ENCODE assay signal across 8 mouse cellular contexts in genomic region chr1:64956479-64956961, GRCm38 (mm10). TPM values are rescaled to one million over a fixed set of nuclear protein-coding genes. Genes with fewer than 3 reads are reported as not detected.
A peak's percentile ranks its signal among the peaks of the same experiment; 100 is the strongest.
DNase-seq lines count a peak whose midpoint lies in the region; ATAC-seq and TF ChIP-seq lines count a peak whose summit lies in the region.

Gene Plekhm3, minus strand, starts transcription at chr1:64956824.

- H3K27ac ChIP-seq in heart, embryonic 11.5 days (ENCODE audit: low read depth, low read length), result 0 out of 2 replicates have a peak within 1 kb of the TSS, but pooled peaks have one; percentile 35
- H3K27ac ChIP-seq in kidney, embryonic 15.5 days, result peak within 1 kb of the TSS; percentile 72
- no peak within 1 kb of the TSS for H3K27ac ChIP-seq in limb, embryonic 15.5 days
- peak within 1 kb of the TSS; percentile 92 for H3K27ac ChIP-seq in midbrain, postnatal 0 days (ENCODE audit: low read depth, low read length)

- peak; percentile 94 for DNase-seq in brain, adult 2 months (ENCODE audit: low read depth, low spot score)
- peak; percentile 87 for DNase-seq in midbrain, postnatal 0 days (ENCODE audit: low spot score)
- peak; percentile 71 to 80 for DNase-seq in spleen, postnatal 10 days (ENCODE audit: low spot score in 2 of 2)

- H3K4me1 ChIP-seq in heart, embryonic 11.5 days (ENCODE audit: control insufficient read depth, insufficient read depth, low read length), result peaks cover 3% of the 10 kb centered on the region; the same call in 1 of the 2 replicates
- no peaks in the 10 kb centered on the region for H3K4me1 ChIP-seq in kidney, embryonic 15.5 days
- H3K4me1 ChIP-seq in limb, embryonic 15.5 days, result no peaks in the 10 kb centered on the region
- no peaks in the 10 kb centered on the region for H3K4me1 ChIP-seq in midbrain, postnatal 0 days (ENCODE audit: insufficient read depth, low read length)

- under 1% methylated on average over 43 of the region's 43 CpGs for WGBS in heart, embryonic 11.5 days (ENCODE audit: insufficient replicate concordance)
- under 1% methylated on average over 43 of the region's 43 CpGs for whole genome bisulfite sequencing in kidney, embryonic 15.5 days
- WGBS in limb, embryonic 15.5 days, result 0% methylated on average over 42 of the region's 43 CpGs
- WGBS in midbrain, postnatal 0 days, result under 1% methylated on average over 41 of the region's 43 CpGs

- peak; percentile 95 for ATAC-seq in erythroblast, adult 5-6 weeks (replicated peaks; ENCODE audit: low FRiP score, poor library complexity, severe bottlenecking)
- ATAC-seq in heart, embryonic 11.5 days (replicated peaks; ENCODE audit: insufficient number of reproducible peaks, low FRiP score, low TSS enrichment), result peak; percentile 86
- ATAC-seq in kidney, embryonic 15.5 days (replicated peaks; ENCODE audit: low FRiP score), result peak; percentile 95
- peak; percentile 76 for ATAC-seq in limb, embryonic 15.5 days (ENCODE audit: insufficient number of reproducible peaks, low FRiP score, low TSS enrichment, low read depth)
- peak; percentile 98 for ATAC-seq in midbrain, postnatal 0 days (ENCODE audit: low FRiP score)

- H3K79me2 ChIP-seq in C2C12 (ENCODE audit: control insufficient read depth, insufficient read depth), result peaks cover 14% of the 10 kb centered on the region

- peak within 1 kb of the TSS; percentile 71 for H3K4me2 ChIP-seq in heart, embryonic 11.5 days
- H3K4me2 ChIP-seq in kidney, embryonic 15.5 days, result peak within 1 kb of the TSS; percentile 63
- peak within 1 kb of the TSS; percentile 48 for H3K4me2 ChIP-seq in limb, embryonic 15.5 days
- peak within 1 kb of the TSS; percentile 58 for H3K4me2 ChIP-seq in midbrain, postnatal 0 days (ENCODE audit: low read depth, low read length, poor library complexity, severe bottlenecking)

- no peaks in the 10 kb centered on the region for H3K9me3 ChIP-seq in heart, embryonic 11.5 days (replicated peaks; ENCODE audit: control insufficient read depth, low read length)
- no peaks in the 10 kb centered on the region for H3K9me3 ChIP-seq in kidney, embryonic 15.5 days (replicated peaks)
- H3K9me3 ChIP-seq in limb, embryonic 15.5 days, result no peaks in the 10 kb centered on the region
- no peaks in the 10 kb centered on the region for H3K9me3 ChIP-seq in midbrain, postnatal 0 days (ENCODE audit: low read length)

- H3K9ac ChIP-seq in heart, embryonic 11.5 days (ENCODE audit: low read depth, low read length), result peak within 1 kb of the TSS; percentile 91
- peak within 1 kb of the TSS; percentile 75 for H3K9ac ChIP-seq in kidney, embryonic 15.5 days
- peak within 1 kb of the TSS; percentile 71 for H3K9ac ChIP-seq in limb, embryonic 15.5 days
- H3K9ac ChIP-seq in midbrain, postnatal 0 days (replicated peaks; ENCODE audit: low read length, poor library complexity, severe bottlenecking), result peak within 1 kb of the TSS; percentile 95

- TF ChIP-seq CTCF in C2C12 (IDR thresholded peaks at IDR 0.05; ENCODE audit: control insufficient read depth, insufficient read depth, insufficient read length), result no peak
- no peak for TF ChIP-seq CTCF in midbrain, postnatal 0 days (IDR thresholded peaks at IDR 0.05)

- no peaks in the 10 kb centered on the region for H3K36me3 ChIP-seq in C2C12 (ENCODE audit: control insufficient read depth, insufficient read depth)
- H3K36me3 ChIP-seq in heart, embryonic 11.5 days (ENCODE audit: control insufficient read depth, insufficient read depth, low read length), result no peaks in the 10 kb centered on the region
- H3K36me3 ChIP-seq in kidney, embryonic 15.5 days, result no peaks in the 10 kb centered on the region
- H3K36me3 ChIP-seq in limb, embryonic 15.5 days, result no peaks in the 10 kb centered on the region
- no peaks in the 10 kb centered on the region for H3K36me3 ChIP-seq in midbrain, postnatal 0 days (ENCODE audit: insufficient read depth, low read length)

- peaks cover 3% of the 10 kb centered on the region for H3K79me3 ChIP-seq in C2C12 (ENCODE audit: low read depth)

- peak within 1 kb of the TSS; percentile 95 for H3ac ChIP-seq in C2C12 (ENCODE audit: control insufficient read depth, insufficient read length, low read depth)

- H3K4me3 ChIP-seq in C2C12 (ENCODE audit: insufficient read depth, poor library complexity, severe bottlenecking), result peak within 1 kb of the TSS; percentile 64
- peak within 1 kb of the TSS; percentile 94 for H3K4me3 ChIP-seq in heart, embryonic 11.5 days (ENCODE audit: low read depth, low read length)
- peak within 1 kb of the TSS; percentile 92 for H3K4me3 ChIP-seq in kidney, embryonic 15.5 days (replicated peaks)
- H3K4me3 ChIP-seq in limb, embryonic 15.5 days, result peak within 1 kb of the TSS; percentile 85
- H3K4me3 ChIP-seq in midbrain, postnatal 0 days (ENCODE audit: low read depth, low read length), result peak within 1 kb of the TSS; percentile 87

- H3K27me3 ChIP-seq in C2C12 (ENCODE audit: control insufficient read depth, insufficient read depth, insufficient read length), result no peaks in the 10 kb centered on the region
- H3K27me3 ChIP-seq in heart, embryonic 11.5 days (ENCODE audit: control insufficient read depth, insufficient read depth, low read length), result no peaks in the 10 kb centered on the region
- H3K27me3 ChIP-seq in kidney, embryonic 15.5 days, result no peaks in the 10 kb centered on the region
- no peaks in the 10 kb centered on the region for H3K27me3 ChIP-seq in limb, embryonic 15.5 days
- no peaks in the 10 kb centered on the region for H3K27me3 ChIP-seq in midbrain, postnatal 0 days (ENCODE audit: insufficient read depth, low read length)

TF ChIP-seq in C2C12, 6 proteins besides CTCF, POLR2A, EP300 and RAD21:
- TF ChIP-seq MAX (IDR thresholded peaks at IDR 0.05), result peak; percentile 52
- no peak for TF ChIP-seq MYOG (IDR thresholded peaks at IDR 0.05; ENCODE audit: control insufficient read depth, extremely low read depth, insufficient read length)
- TF ChIP-seq MYOD1 (IDR thresholded peaks at IDR 0.05; ENCODE audit: control insufficient read depth, insufficient read length, low read depth), result no peak
TF ChIP-seq in C2C12: peak in this region for 1.

RNA-seq across cellular contexts. Expression of gene Plekhm3, which starts in this region (rescaled TPM):
- 2.3 TPM for polyA plus RNA-seq in C2C12 (2012; fragmentation: generic; extraction: Trizol)
- 6.5 and 7.5 TPM in 2 replicates for total RNA-seq in erythroblast, adult 5-6 weeks (2015; ENCODE audit: low replicate concordance)
- total RNA-seq in erythroblast, adult 5-6 weeks (2017; ENCODE audit: low replicate concordance), result 3.7 and 7.4 TPM in 2 replicates
- 9.1 and 9.9 TPM in 2 replicates for polyA plus RNA-seq in heart, embryonic 11.5 days (2014; fragmentation: Nextera tagmentation; extraction: Ambion mirVana)
- polyA plus RNA-seq in kidney, embryonic 15.5 days (2015; fragmentation: Nextera tagmentation; extraction: Ambion mirVana), result 6.8 and 7.8 TPM in 2 replicates
- 5.4 and 6.6 TPM in 2 replicates for polyA plus RNA-seq in limb, embryonic 15.5 days (2015; fragmentation: Nextera tagmentation; extraction: Ambion mirVana)
- 14.6 and 21.9 TPM in 2 replicates for total RNA-seq in midbrain, postnatal 0 days (2014; rRNA removed)
- 5.6 and 5.9 TPM in 2 replicates for polyA plus RNA-seq in midbrain, postnatal 0 days (2015; fragmentation: Nextera tagmentation; extraction: Ambion mirVana)
